Mouse (Mus musculus): ENCODE results near the gene Dgcr6. TPM values are rescaled to one million over a fixed set of nuclear protein-coding genes. Genes with fewer than 3 reads are reported as not detected.
A peak's percentile ranks its signal among the peaks of the same experiment; 100 is the strongest.

The Dgcr6 gene
- polyA plus RNA-seq, 1 experiment = 34.5 TPM

DNA sequence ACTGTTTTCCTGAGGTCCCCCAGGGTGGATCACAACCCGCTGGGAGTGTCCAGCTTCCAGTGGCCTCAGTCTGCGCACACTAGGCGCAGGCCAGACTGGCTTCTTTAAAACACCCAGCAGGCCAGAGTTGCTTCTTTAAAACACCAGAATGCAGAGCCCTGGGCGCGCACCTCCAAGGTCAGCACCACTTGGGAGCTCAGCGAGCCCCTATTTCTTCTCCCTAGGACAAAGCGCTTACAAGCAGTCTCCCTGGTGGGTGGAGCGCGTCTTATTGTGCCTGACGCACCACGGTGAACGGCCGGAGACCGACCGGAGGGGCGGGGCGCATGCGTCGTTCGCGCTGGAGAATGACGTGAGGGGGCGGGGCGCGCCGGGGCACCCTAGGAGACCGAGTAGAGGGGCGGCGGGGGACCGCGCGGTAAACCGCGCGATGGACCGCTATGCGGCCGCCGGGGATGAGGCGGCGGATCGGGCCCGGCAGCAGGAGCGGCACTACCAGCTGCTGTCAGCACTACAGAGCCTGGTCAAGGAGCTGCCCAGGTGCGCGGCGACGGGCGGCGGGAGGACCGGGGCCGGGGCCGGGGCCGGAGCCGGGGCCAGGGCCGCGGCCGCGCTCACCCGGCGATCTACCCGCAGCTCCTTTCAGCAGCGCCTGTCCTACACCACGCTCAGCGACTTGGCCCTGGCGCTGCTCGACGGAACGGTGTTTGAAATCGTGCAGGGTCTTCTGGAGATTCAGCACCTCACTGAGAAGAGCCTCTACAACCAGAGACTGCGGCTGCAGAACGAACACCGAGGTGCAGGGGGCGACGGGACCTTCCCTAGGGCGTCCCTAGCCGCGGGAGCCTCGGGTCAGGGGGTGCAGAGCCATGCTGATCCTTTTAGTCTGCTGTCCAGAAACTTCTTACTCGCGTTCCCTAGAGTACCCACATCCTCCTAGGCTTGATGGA is 13.7 kb downstream of the Dgcr6 start:
- H3K4me1 ChIP-seq (ENCODE audit: control insufficient read depth, insufficient read depth, low read length) = no peaks in the 10 kb centered on the region; the same call in 1 of the 2 replicates
- peak overlapping the region; percentile 28 for H3K27ac ChIP-seq (ENCODE audit: insufficient read depth, low read length)
- H3K4me3 ChIP-seq (ENCODE audit: insufficient read depth, low read length) = peak overlapping the region; percentile 93
- TF ChIP-seq POLR2A (IDR thresholded peaks at IDR 0.05; ENCODE audit: low read depth, low read length) (peak; percentile 92), CTCF (IDR thresholded peaks at IDR 0.05; ENCODE audit: borderline replicate concordance, insufficient read depth, low read length) (no peak)

GRCm38 (mm10) chr16:18068653-18069376 is 16.2 kb downstream of the Dgcr6 start:
- TF ChIP-seq CTCF (IDR thresholded peaks at IDR 0.05; ENCODE audit: borderline replicate concordance, insufficient read depth, low read length) (no peak), POLR2A (IDR thresholded peaks at IDR 0.05; ENCODE audit: low read depth, low read length) (no peak)
- Histone ChIP-seq H3K4me1 (ENCODE audit: control insufficient read depth, insufficient read depth, low read length) (no peaks in the 10 kb centered on the region), H3K4me3 (ENCODE audit: insufficient read depth, low read length) (no peak overlapping the region), H3K27ac (ENCODE audit: insufficient read depth, low read length) (no peak overlapping the region)

DNA sequence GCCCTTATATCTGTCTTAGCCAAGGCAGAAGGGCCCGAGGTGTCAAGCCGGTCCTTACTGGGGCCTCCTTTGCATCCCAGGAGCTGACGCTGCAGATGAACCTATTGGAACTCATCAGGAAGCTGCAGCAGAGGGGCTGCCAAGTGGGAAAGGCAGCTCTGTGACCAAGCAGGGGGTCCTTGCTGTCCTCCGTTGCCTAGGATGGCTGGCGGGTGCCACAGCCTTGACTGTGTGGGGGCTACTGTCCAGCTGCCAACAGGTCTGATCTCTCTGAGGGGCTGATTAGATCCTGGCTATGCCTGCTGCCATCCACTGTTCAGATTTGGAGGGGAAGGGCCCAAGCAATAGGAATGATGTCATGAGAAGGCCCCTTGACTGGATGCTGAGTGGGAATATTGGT is 18.1 kb downstream of the Dgcr6 start:
- Histone ChIP-seq H3K27ac (ENCODE audit: insufficient read depth, low read length) (no peak overlapping the region), H3K4me1 (ENCODE audit: control insufficient read depth, insufficient read depth, low read length) (no peaks in the 10 kb centered on the region), H3K4me3 (ENCODE audit: insufficient read depth, low read length) (no peak overlapping the region)
- TF ChIP-seq CTCF (IDR thresholded peaks at IDR 0.05; ENCODE audit: borderline replicate concordance, insufficient read depth, low read length) (no peak), POLR2A (IDR thresholded peaks at IDR 0.05; ENCODE audit: low read depth, low read length) (no peak)

- H3K4me3 ChIP-seq (ENCODE audit: insufficient read depth, low read length) = no peak overlapping the region
- no peak overlapping the region for H3K27ac ChIP-seq (ENCODE audit: insufficient read depth, low read length)
- H3K4me1 ChIP-seq (ENCODE audit: control insufficient read depth, insufficient read depth, low read length) = no peaks in the 10 kb centered on the region
- TF ChIP-seq POLR2A (IDR thresholded peaks at IDR 0.05; ENCODE audit: low read depth, low read length) = no peak
- TF ChIP-seq CTCF (IDR thresholded peaks at IDR 0.05; ENCODE audit: borderline replicate concordance, insufficient read depth, low read length) = no peak
Observed at GRCm38 (mm10) chr16:18072089-18072488, 19.4 kb downstream of the Dgcr6 start.

DNA sequence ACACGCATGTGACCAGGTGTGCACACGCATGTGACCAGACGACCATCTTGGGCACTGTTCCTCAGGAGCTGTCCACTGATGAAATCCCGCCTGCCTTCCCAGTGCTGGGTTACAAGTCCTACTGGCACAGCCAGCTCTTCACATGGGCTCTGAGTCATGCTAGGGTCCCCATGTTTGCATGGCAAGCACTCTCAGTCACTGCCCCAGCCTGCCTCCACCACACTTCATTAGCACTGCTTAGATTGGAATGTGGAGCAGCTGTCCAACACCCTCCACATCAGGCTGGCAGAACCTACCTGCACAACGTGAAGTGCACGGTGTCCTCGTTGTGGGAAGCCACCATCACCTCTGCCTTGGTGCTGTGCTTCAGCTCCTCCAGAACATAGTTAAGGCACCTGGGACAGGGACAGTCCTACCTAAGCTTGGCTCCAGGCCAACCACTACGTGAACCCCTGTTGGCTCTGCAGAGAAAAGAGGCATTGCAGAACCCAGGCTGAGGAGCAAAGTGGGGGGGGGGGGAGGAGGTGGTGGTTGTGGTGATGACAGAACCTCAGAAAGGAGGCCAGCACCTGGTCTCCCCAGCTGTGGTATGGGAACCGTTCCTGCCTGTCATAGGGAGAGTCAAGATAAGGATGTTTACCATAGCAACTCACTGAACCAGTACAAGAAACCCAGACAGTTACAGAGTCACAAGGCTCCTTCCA is 20.8 kb downstream of the Dgcr6 start:
- Histone ChIP-seq H3K27ac (ENCODE audit: insufficient read depth, low read length) (no peak overlapping the region), H3K4me1 (ENCODE audit: control insufficient read depth, insufficient read depth, low read length) (no peaks in the 10 kb centered on the region), H3K4me3 (ENCODE audit: insufficient read depth, low read length) (no peak overlapping the region)
- TF ChIP-seq CTCF (IDR thresholded peaks at IDR 0.05; ENCODE audit: borderline replicate concordance, insufficient read depth, low read length) (no peak), POLR2A (IDR thresholded peaks at IDR 0.05; ENCODE audit: low read depth, low read length) (no peak)

GRCm38 (mm10) chr16:18074611-18075010 is 22.0 kb downstream of the Dgcr6 start:
- Histone ChIP-seq H3K4me1 (ENCODE audit: control insufficient read depth, insufficient read depth, low read length) (no peaks in the 10 kb centered on the region), H3K4me3 (ENCODE audit: insufficient read depth, low read length) (no peak overlapping the region), H3K27ac (ENCODE audit: insufficient read depth, low read length) (no peak overlapping the region)
- no peak for TF ChIP-seq POLR2A (IDR thresholded peaks at IDR 0.05; ENCODE audit: low read depth, low read length)

- no peak overlapping the region for H3K4me3 ChIP-seq (ENCODE audit: insufficient read depth, low read length)
- no peak for TF ChIP-seq POLR2A (IDR thresholded peaks at IDR 0.05; ENCODE audit: low read depth, low read length)
- TF ChIP-seq CTCF (IDR thresholded peaks at IDR 0.05; ENCODE audit: borderline replicate concordance, insufficient read depth, low read length) = no peak
- H3K4me1 ChIP-seq (ENCODE audit: control insufficient read depth, insufficient read depth, low read length) = no peaks in the 10 kb centered on the region
- H3K27ac ChIP-seq (ENCODE audit: insufficient read depth, low read length) = no peak overlapping the region
Observed at GRCm38 (mm10) chr16:18075201-18075600, 22.5 kb downstream of the Dgcr6 start.

DNA sequence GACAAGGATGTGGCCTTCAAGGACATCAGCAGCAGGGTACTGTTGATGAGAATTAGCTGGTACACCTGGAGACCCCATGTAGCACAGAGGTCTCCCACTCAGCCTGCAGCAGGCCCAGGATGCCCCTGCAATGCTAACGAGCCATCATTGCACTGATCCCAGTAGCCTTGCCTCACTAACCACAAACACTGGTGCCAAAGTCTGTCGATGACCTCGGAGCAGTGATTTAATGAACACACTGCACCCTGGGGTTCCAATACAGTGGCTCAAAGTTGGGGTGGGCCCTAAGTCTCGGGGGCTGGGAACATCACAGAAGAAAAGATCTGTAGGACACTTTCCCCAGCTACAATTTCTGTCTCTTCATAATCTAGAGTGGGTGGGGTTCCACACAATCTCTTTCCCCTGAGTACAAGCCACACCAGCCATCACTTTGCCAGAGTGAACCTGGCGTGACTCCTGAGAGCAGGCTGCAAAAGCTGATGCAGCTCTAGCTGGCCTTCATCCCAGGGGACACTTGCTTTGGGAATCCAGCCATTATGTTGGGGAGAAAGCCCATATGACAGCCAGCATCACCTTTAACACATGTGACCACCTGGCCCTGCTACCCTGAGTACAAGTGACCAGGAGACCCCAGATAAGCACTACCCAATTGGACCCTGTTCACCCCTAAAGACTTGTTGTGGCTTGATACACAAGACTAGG is 25.8 kb downstream of the Dgcr6 start:
- Histone ChIP-seq H3K4me1 (ENCODE audit: control insufficient read depth, insufficient read depth, low read length) (no peaks in the 10 kb centered on the region), H3K4me3 (ENCODE audit: insufficient read depth, low read length) (no peak overlapping the region), H3K27ac (ENCODE audit: insufficient read depth, low read length) (no peak overlapping the region)
- TF ChIP-seq POLR2A (IDR thresholded peaks at IDR 0.05; ENCODE audit: low read depth, low read length) (no peak), CTCF (IDR thresholded peaks at IDR 0.05; ENCODE audit: borderline replicate concordance, insufficient read depth, low read length) (no peak)

GRCm38 (mm10) chr16:18079300-18079699 is 26.6 kb downstream of the Dgcr6 start:
- no peak overlapping the region for H3K27ac ChIP-seq (ENCODE audit: insufficient read depth, low read length)
- no peak overlapping the region for H3K4me3 ChIP-seq (ENCODE audit: insufficient read depth, low read length)
- H3K4me1 ChIP-seq (ENCODE audit: control insufficient read depth, insufficient read depth, low read length) = no peaks in the 10 kb centered on the region
- no peak for TF ChIP-seq CTCF (IDR thresholded peaks at IDR 0.05; ENCODE audit: borderline replicate concordance, insufficient read depth, low read length)
- no peak for TF ChIP-seq POLR2A (IDR thresholded peaks at IDR 0.05; ENCODE audit: low read depth, low read length)
